Mouse (Mus musculus) small intestine, adult 2 months (tissue): ENCODE data around the gene Smr2. TPM values are rescaled to one million over a fixed set of nuclear protein-coding genes. Genes with fewer than 3 reads are reported as not detected.
"Not testable (repeated sequence)": the region's sequence is repeated elsewhere in the genome, so short reads cannot be mapped to it uniquely, and the experiment has no call there.

ENCODE experiments used
- H3K27ac ChIP-seq: fragments of 200-500 bp; 2 replicates; pipeline ENCODE4 v1.5.1; 2012; ENCODE audit warnings: low read depth, low read length, control low read depth, inconsistent platforms; ENCODE audit not compliant: insufficient read depth
- H3K27me3 ChIP-seq: fragments of 200-500 bp; 2 replicates; pipeline ENCODE4 v1.6.1; 2012; ENCODE audit warnings: mild to moderate bottlenecking, moderate library complexity, low read length, inconsistent platforms; ENCODE audit not compliant: control insufficient read depth, insufficient read depth
- H3K36me3 ChIP-seq: fragments of 200-500 bp; 2 replicates; pipeline ENCODE4 v1.6.1; 2012; ENCODE audit warnings: mild to moderate bottlenecking, low read length, control low read depth, inconsistent platforms; ENCODE audit not compliant: control insufficient read depth, insufficient read depth
- H3K4me1 ChIP-seq: fragments of 200-500 bp; 2 replicates; pipeline ENCODE4 v1.6.1; 2012; ENCODE audit warnings: low read length, inconsistent platforms, mixed read lengths; ENCODE audit not compliant: control insufficient read depth, insufficient read depth, insufficient read length
- H3K4me3 ChIP-seq: fragments of 200-500 bp; 2 replicates; pipeline ENCODE4 v1.5.1; 2012; ENCODE audit warnings: low read depth, mild to moderate bottlenecking, control low read depth, inconsistent platforms, low read length, moderate library complexity
- CTCF ChIP-seq: fragments of 200-500 bp; IDR thresholded peaks from 2 replicates; pipeline ENCODE4 v1.5.1; 2012; ENCODE audit warnings: low read depth, mild to moderate bottlenecking, control low read depth, inconsistent platforms, low read length, moderate library complexity, mixed read lengths; ENCODE audit not compliant: insufficient replicate concordance, insufficient read length; ENCODE audit errors: extremely low read depth
- POLR2A ChIP-seq: fragments of 200-500 bp; IDR thresholded peaks from 2 replicates; pipeline ENCODE4 v1.6.1; 2012; ENCODE audit warnings: low read depth, mild to moderate bottlenecking, control low read depth, inconsistent platforms, low read length, moderate library complexity
- WGBS: fragments of 180-500 bp; shearing (Covaris S2); methylation state at CpG from one replicate; pipeline ENCODE4 v1.1.7; 2018; 5-methylcytosine and 5-hydroxymethylcytosine counted together
- polyA plus RNA-seq: library from polyadenylated mRNA; depleted of rRNA; stranded (reverse); fragments of >200 nt; gene quantifications from 2 replicates; pipeline ENCODE4 v1.2.3, GENCODE M21; 2012; rRNA removed

Gene Smr2
- not detected in 2 replicates for polyA plus RNA-seq

DNA sequence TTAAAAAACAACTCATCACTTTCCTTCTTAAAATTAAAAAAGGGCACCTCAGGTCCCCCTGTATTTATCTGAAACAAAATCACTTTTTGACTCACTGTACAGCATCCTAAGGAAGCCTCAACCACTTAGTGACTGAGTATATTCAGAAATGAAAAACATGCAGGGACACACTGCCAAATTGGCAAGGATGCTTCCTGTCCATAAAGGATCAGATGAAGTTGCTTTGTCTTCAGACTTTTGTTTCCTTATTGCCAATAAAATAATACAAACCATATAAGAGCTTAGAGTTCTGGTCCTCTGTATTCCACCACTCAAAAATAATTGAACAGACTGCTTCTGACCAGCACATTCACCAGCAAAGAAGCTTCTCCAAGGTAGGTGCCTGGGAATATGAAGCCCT lies at the start of gene Smr2:
Gene Smr2 (plus strand): TSS at position 301 of the 400 bp plus-strand sequence.
- H3K4me3 ChIP-seq, H3K27ac ChIP-seq, H3K36me3 ChIP-seq, H3K27me3 ChIP-seq, H3K4me1 ChIP-seq: not testable (repeated sequence)

DNA sequence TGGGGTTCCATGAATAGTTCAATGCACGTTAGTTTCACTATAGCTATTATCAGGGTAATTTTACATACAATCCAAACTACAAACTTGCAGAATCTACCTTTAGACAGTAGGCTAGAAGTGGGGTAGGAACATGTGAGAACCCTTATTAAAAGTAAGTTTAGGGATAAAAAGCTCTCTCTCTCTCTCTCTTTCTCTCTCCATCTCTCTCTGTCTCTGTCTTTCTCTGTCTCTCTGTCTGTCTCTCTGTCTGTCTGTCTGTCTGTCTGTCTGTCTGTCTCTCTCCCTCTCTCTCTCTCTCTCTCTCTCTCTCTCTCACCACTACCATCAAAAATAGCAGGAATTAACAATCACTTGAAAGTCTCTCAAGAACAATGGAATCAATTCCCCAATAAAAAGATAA lies 25.1 kb downstream of the Smr2 start, which contains the start of gene Gm11116:
Gene Gm11116 (minus strand): TSS at position 101 of the 400 bp plus-strand sequence.
- Histone ChIP-seq H3K36me3 (no peaks in the 10 kb centered on the region), H3K27ac (no peak within 1 kb of the TSS), H3K4me1 (no peaks in the 10 kb centered on the region), H3K4me3 (no peak within 1 kb of the TSS), H3K27me3 (no peaks in the 10 kb centered on the region)
- TF ChIP-seq POLR2A (no peak), CTCF (no peak)
- WGBS = 66% methylated on average over 1 of the region's 1 CpGs

DNA sequence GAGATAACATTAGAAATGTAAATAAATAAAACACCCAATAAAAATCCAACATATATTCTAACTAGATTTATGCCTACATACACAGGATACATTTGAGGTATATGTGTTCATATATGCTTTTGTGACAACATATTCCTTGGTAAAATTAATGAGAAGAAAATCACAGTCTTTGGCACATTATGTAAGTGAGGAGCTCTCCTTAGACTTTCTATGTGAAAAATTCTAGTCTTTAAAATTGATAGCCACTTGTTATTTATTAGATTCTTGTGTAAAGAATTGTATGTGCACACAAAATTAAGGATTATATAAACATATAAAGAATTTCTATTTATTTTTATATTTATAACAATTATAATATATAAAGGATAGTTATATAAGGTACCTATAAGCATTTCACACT lies 67.6 kb downstream of the Smr2 start, which contains the start of gene Gm11115:
Gene Gm11115 (minus strand): TSS at position 101 of the 400 bp plus-strand sequence.
- Histone ChIP-seq H3K36me3 (no peaks in the 10 kb centered on the region), H3K27ac (no peak within 1 kb of the TSS), H3K4me1 (no peaks in the 10 kb centered on the region), H3K27me3 (no peaks in the 10 kb centered on the region), H3K4me3 (no peak within 1 kb of the TSS)
- TF ChIP-seq CTCF (no peak), POLR2A (no peak)

Other genes starting within 250 kb of the Smr2 start
- not detected in 2 replicates for gene Odam, start 201.5 kb upstream of the Smr2 start, polyA plus RNA-seq
- gene Csn3, start 161.0 kb upstream of the Smr2 start, polyA plus RNA-seq = not detected in 2 replicates
- gene 2310003L06Rik, start 117.1 kb upstream of the Smr2 start, polyA plus RNA-seq = not detected in 2 replicates
- gene Gm28434, start 117.0 kb upstream of the Smr2 start, polyA plus RNA-seq = not detected in 2 replicates
- not detected in 2 replicates for gene Cabs1, start 107.1 kb upstream of the Smr2 start, polyA plus RNA-seq
- gene Smr3a, start 84.0 kb upstream of the Smr2 start, polyA plus RNA-seq = not detected in 2 replicates
- not detected in 2 replicates for gene Gm11116, start 25.0 kb downstream of the Smr2 start, polyA plus RNA-seq
- not detected in 2 replicates for gene Gm11115, start 67.5 kb downstream of the Smr2 start, polyA plus RNA-seq
- gene Gm7714, start 182.4 kb downstream of the Smr2 start, polyA plus RNA-seq = not detected in 2 replicates
- not detected in 2 replicates for gene Prol1, start 230.8 kb downstream of the Smr2 start, polyA plus RNA-seq